Mouse (Mus musculus) heart, adult 2 months (tissue): Measurements from ENCODE around the gene Spdl1. TPM values are rescaled to one million over a fixed set of nuclear protein-coding genes. Genes with fewer than 3 reads are reported as not detected.
A peak's percentile ranks its signal among the peaks of the same experiment; 100 is the strongest.

Source experiments
- DNase-seq, 2 experiments: peaks; one replicate each; pipeline ENCODE4 v3.0.0; 2021
- H3K27ac ChIP-seq: fragments of 200-600 bp; 2 replicates; pipeline ENCODE4 v1.8.1; 2022
- H3K27me3 ChIP-seq: fragments of 200-500 bp; 2 replicates; pipeline ENCODE4 v1.6.1; 2012; ENCODE audit warnings: mild to moderate bottlenecking, low read length, inconsistent platforms, mixed read lengths; ENCODE audit not compliant: control insufficient read depth, insufficient read depth
- H3K36me3 ChIP-seq: fragments of 200-500 bp; 2 replicates; pipeline ENCODE4 v1.6.1; 2012; ENCODE audit warnings: low read length, inconsistent platforms; ENCODE audit not compliant: control insufficient read depth, insufficient read depth
- H3K4me1 ChIP-seq: fragments of 200-500 bp; 2 replicates; pipeline ENCODE4 v1.6.1; 2011; ENCODE audit warnings: low read length; ENCODE audit not compliant: control insufficient read depth, insufficient read depth
- H3K4me3 ChIP-seq: fragments of 200-600 bp; 2 replicates; pipeline ENCODE4 v1.8.1; 2022
- H3K79me2 ChIP-seq: fragments of 200-500 bp; replicated peaks from 2 replicates; pipeline ENCODE4 v1.6.1; 2012; ENCODE audit warnings: mild to moderate bottlenecking, inconsistent platforms, low read length, moderate library complexity, mixed read lengths; ENCODE audit not compliant: control insufficient read depth, insufficient read depth
- H3K9ac ChIP-seq: fragments of 200-500 bp; 2 replicates; pipeline ENCODE4 v1.6.1; 2012; ENCODE audit warnings: low read depth, mild to moderate bottlenecking, control low read depth, inconsistent platforms, low read length, mixed read lengths
- CTCF ChIP-seq: fragments of 200-600 bp; IDR thresholded peaks from 2 replicates; pipeline ENCODE4 v1.8.1; 2022; ENCODE audit warnings: antibody characterized with exemption, mild to moderate bottlenecking, moderate library complexity
- EP300 ChIP-seq: fragments of 200-500 bp; IDR thresholded peaks from 2 replicates; pipeline ENCODE4 v1.6.1; 2011; ENCODE audit warnings: low read depth, low read length, control low read depth; ENCODE audit not compliant: insufficient read depth
- POLR2A ChIP-seq: fragments of 200-500 bp; IDR thresholded peaks from 2 replicates; pipeline ENCODE4 v1.6.1; 2011; ENCODE audit warnings: mild to moderate bottlenecking, low read depth, low read length, control low read depth; ENCODE audit not compliant: insufficient read depth
- WGBS: fragments of 180-500 bp; shearing (Covaris S2); methylation state at CpG from one replicate; pipeline ENCODE4 v1.1.7; 2018; 5-methylcytosine and 5-hydroxymethylcytosine counted together
- intact Hi-C: fragments of 180-260 bp; cut with DNase I; formaldehyde crosslinking; loops from one replicate; pipeline ENCODE4 v1.15.1; 2025
- polyA plus RNA-seq: library from polyadenylated mRNA; depleted of rRNA; stranded (reverse); fragments of >200 nt; gene quantifications from 2 replicates; pipeline ENCODE4 v1.2.3, GENCODE M21; 2012
- total RNA-seq, 2 experiments: library from RNA; stranded (reverse); gene quantifications; 2 replicates each; pipeline ENCODE4 v1.2.3; 2021

Gene Spdl1
- total and polyA plus RNA-seq, 3 experiments: 0.08 to 0.29 (median 0.16) TPM

GRCm38 (mm10) chr11:34779966-34780365, 53.5 kb downstream of the Spdl1 start:
- Histone ChIP-seq H3K4me3 (no peak overlapping the region), H3K36me3 (no peaks in the 10 kb centered on the region), H3K27me3 (no peaks in the 10 kb centered on the region), H3K79me2 (no peaks in the 10 kb centered on the region), H3K4me1 (no peaks in the 10 kb centered on the region), H3K27ac (no peak overlapping the region), H3K9ac (no peak overlapping the region)
- intact Hi-C loops: no loop called here
- no peak for TF ChIP-seq EP300
- TF ChIP-seq POLR2A: no peak
- no peak for TF ChIP-seq CTCF
- no peak for DNase-seq
- 74% methylated on average over 4 of the region's 4 CpGs for WGBS

DNA sequence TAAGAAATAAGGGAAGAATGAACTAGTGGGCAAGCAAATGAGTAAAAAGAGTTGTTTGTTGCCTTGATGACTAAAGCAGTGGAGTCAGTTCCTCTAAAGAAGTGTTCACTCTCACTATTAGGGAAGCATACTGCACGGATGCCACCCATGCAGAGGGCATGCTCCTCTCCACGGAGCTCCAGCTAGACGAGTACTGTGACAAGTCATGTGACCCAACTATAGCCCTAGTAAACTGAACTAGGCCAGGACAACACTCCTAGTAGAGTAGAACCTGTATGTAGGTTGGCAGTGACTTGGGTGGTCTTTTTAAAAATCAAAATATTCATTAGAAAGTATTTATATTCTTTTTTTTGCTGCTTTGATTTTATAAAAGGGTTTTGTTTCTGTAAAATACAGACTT, 55.1 kb downstream of the Spdl1 start:
- no peaks in the 10 kb centered on the region for H3K79me2 ChIP-seq
- no peak overlapping the region for H3K27ac ChIP-seq
- no peaks in the 10 kb centered on the region for H3K4me1 ChIP-seq
- DNase-seq: no peak
- no peak overlapping the region for H3K9ac ChIP-seq
- WGBS: 77% methylated on average over 3 of the region's 3 CpGs
- no peaks in the 10 kb centered on the region for H3K27me3 ChIP-seq
- H3K36me3 ChIP-seq: no peaks in the 10 kb centered on the region
- intact Hi-C loops: no loop called here
- H3K4me3 ChIP-seq: no peak overlapping the region
- TF ChIP-seq EP300: no peak
- no peak for TF ChIP-seq POLR2A
- TF ChIP-seq CTCF: no peak

DNA sequence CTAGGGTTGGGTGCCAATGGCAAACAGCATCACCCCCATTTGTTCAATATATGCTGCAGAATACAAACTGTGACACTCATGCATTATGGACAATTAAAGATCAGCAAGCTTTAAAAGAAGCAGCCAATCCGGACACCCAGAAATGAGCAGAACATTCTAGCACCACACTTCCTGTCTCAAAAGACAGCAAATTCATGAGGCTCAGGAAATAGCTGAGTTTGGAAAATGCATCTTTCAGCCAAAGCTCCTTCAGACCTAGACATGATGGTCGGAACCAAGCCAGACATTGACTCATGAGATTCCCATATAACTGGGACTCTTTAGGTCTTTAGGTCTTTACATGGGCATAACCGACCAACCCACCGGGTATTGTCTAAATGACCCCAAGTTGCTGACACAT, 55.9 kb downstream of the Spdl1 start:
- H3K4me3 ChIP-seq: no peak overlapping the region
- intact Hi-C loops: no loop called here
- no peak for DNase-seq
- no peaks in the 10 kb centered on the region for H3K36me3 ChIP-seq
- TF ChIP-seq CTCF (no peak), POLR2A (no peak), EP300 (no peak)
- H3K4me1 ChIP-seq: no peaks in the 10 kb centered on the region
- H3K9ac ChIP-seq: no peak overlapping the region
- H3K27ac ChIP-seq: no peak overlapping the region
- whole genome bisulfite sequencing: 75% methylated on average over 4 of the region's 4 CpGs
- H3K27me3 ChIP-seq: no peaks in the 10 kb centered on the region
- H3K79me2 ChIP-seq: no peaks in the 10 kb centered on the region

- intact Hi-C loops: no loop called here
- Histone ChIP-seq H3K36me3 (no peaks in the 10 kb centered on the region), H3K27me3 (no peaks in the 10 kb centered on the region), H3K4me3 (no peak overlapping the region), H3K9ac (no peak overlapping the region), H3K4me1 (peaks cover under 1% of the 10 kb centered on the region; the same call in 1 of the 2 replicates), H3K27ac (no peak overlapping the region), H3K79me2 (no peaks in the 10 kb centered on the region)
- no peak for DNase-seq
- WGBS: 56% methylated on average over 2 of the region's 2 CpGs
- TF ChIP-seq EP300 (no peak), CTCF (no peak), POLR2A (no peak)
Measured at GRCm38 (mm10) chr11:34776054-34776453, 57.4 kb downstream of the Spdl1 start.

GRCm38 (mm10) chr11:34774636-34775035, 58.8 kb downstream of the Spdl1 start:
- WGBS: 39% methylated on average over 2 of the region's 2 CpGs
- no peak overlapping the region for H3K9ac ChIP-seq
- no peaks in the 10 kb centered on the region for H3K27me3 ChIP-seq
- H3K27ac ChIP-seq: no peak overlapping the region
- no peaks in the 10 kb centered on the region for H3K79me2 ChIP-seq
- no peak for DNase-seq
- intact Hi-C loops: no loop called here
- H3K36me3 ChIP-seq: no peaks in the 10 kb centered on the region
- no peak overlapping the region for H3K4me3 ChIP-seq
- peaks cover 1% of the 10 kb centered on the region; the same call in 1 of the 2 replicates for H3K4me1 ChIP-seq
- TF ChIP-seq EP300: no peak
- TF ChIP-seq POLR2A: no peak
- no peak for TF ChIP-seq CTCF

DNA sequence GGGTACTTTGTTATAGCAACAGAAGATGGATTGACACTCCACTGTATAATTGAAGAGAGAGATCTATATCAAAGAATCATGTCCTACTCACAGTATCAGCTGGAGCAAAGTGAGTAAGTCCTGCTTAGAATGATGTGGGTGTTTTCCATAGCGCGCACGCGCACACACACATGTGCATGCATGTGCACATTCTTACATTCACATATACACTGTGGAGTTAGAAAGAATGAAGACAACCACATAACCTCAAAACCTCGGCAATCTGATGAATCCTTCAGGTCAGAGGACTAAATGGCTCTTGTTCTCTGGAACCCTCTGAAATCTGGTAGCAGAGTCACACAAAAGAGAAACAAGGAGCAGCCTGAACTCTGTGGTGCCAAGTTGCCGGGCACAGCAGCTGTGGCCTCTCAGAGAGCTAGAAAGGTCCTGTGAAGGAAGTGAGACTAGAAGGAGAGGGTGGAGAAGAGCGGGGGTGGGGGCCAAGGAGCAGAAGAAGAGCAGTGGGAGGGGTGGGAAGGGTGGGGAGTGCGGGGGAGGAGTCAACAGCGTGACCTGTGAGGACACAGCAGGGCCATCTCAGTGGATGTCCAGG, 60.0 kb downstream of the Spdl1 start:
- H3K27ac ChIP-seq: no peak overlapping the region
- no peak for TF ChIP-seq EP300
- 76% methylated on average over 9 of the region's 9 CpGs for WGBS
- no peaks in the 10 kb centered on the region for H3K27me3 ChIP-seq
- peak in 1 of 2 experiments; percentile 33 for DNase-seq
- H3K4me1 ChIP-seq: peaks cover 1% of the 10 kb centered on the region; the same call in 1 of the 2 replicates
- intact Hi-C loops: no loop called here
- no peak overlapping the region for H3K4me3 ChIP-seq
- H3K36me3 ChIP-seq: no peaks in the 10 kb centered on the region
- no peak overlapping the region for H3K9ac ChIP-seq
- no peaks in the 10 kb centered on the region for H3K79me2 ChIP-seq
